In the genomic region with DNA sequence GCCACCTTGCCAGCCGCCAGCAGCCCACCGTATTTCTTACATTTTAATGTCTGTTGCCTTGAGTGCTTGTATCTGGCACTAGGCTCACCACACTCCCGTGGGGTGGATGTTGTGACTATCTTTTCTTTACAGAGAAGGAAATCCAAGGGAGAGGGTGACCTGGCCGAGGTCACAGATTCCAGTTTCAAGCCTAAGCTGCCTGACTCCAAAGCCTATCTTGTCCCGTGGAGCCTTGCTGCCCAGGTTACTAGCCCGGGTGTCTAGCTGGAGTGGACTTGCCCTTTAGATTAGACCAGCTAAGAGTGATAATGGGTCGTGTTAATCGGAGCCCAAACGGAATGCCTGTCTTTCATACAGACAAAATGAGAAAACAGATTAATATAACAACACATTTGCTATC, we compare ENCODE assay signal across 8 mouse cellular contexts. TPM values are rescaled to one million over a fixed set of nuclear protein-coding genes. Genes with fewer than 3 reads are reported as not detected.
DNase-seq lines count a peak whose midpoint lies in the region; ATAC-seq and TF ChIP-seq lines count a peak whose summit lies in the region.

No protein-coding gene starts in this region.

- H3K27ac ChIP-seq in heart, embryonic 10.5 days, result peak overlapping the region; percentile 97
- peak overlapping the region; percentile 19; the same call in 1 of the 2 replicates for H3K27ac ChIP-seq in brown adipose tissue, adult 24 weeks (replicated peaks; ENCODE audit: low read depth, low read length)
- H3K27ac ChIP-seq in heart, postnatal 0 days (ENCODE audit: low read depth), result peak overlapping the region; percentile 85
- peak overlapping the region; percentile 99 for H3K27ac ChIP-seq in midbrain, embryonic 10.5 days (replicated peaks)

- peaks cover 4% of the 10 kb centered on the region; the same call in 1 of the 2 replicates for H3K9me3 ChIP-seq in heart, embryonic 10.5 days
- H3K9me3 ChIP-seq in heart, postnatal 0 days (replicated peaks; ENCODE audit: control insufficient read depth, low read length), result no peaks in the 10 kb centered on the region
- H3K9me3 ChIP-seq in midbrain, embryonic 10.5 days (replicated peaks), result peaks cover 9% of the 10 kb centered on the region

- WGBS in heart, embryonic 10.5 days, result 13% methylated on average over 9 of the region's 9 CpGs
- WGBS in heart, postnatal 0 days, result 32% methylated on average over 9 of the region's 9 CpGs
- WGBS in midbrain, embryonic 10.5 days, result 12% methylated on average over 9 of the region's 9 CpGs

- H3K36me3 ChIP-seq in heart, embryonic 10.5 days, result no peaks in the 10 kb centered on the region
- H3K36me3 ChIP-seq in heart, postnatal 0 days (replicated peaks; ENCODE audit: control insufficient read depth, insufficient read depth, low read length), result no peaks in the 10 kb centered on the region
- no peaks in the 10 kb centered on the region for H3K36me3 ChIP-seq in midbrain, embryonic 10.5 days

- 0 out of 2 replicates have a peak overlapping the region, but pooled peaks have one; percentile 49 for H3K9ac ChIP-seq in heart, postnatal 0 days (replicated peaks; ENCODE audit: low read depth, low read length)

- no peak for TF ChIP-seq EP300 in heart, postnatal 0 days (IDR thresholded peaks at IDR 0.05; ENCODE audit: low read depth)

- ATAC-seq in heart, postnatal 0 days (ENCODE audit: insufficient read depth, low read depth), result no peak
- no peak for ATAC-seq in frontal cortex, adult (ENCODE audit: low TSS enrichment)

- intact Hi-C loops in heart, postnatal 25 days (cut with DNase I), result loop anchor here (5.0 kb wide), 1 partner anchor 46 kb away; no protein-coding TSS in a partner anchor
- intact Hi-C loops in left cerebral cortex, postnatal 10 days (cut with DNase I), result no loop called here

- H3K4me1 ChIP-seq in heart, embryonic 10.5 days, result peaks cover 49% of the 10 kb centered on the region
- peaks cover 25% of the 10 kb centered on the region for H3K4me1 ChIP-seq in brown adipose tissue, adult 24 weeks (ENCODE audit: control insufficient read depth, insufficient read depth, insufficient read length, low read length)
- peaks cover 20% of the 10 kb centered on the region; the same call in 1 of the 2 replicates for H3K4me1 ChIP-seq in heart, postnatal 0 days (ENCODE audit: control insufficient read depth, insufficient read depth)
- H3K4me1 ChIP-seq in midbrain, embryonic 10.5 days, result peaks cover 69% of the 10 kb centered on the region

- no peak for DNase-seq in heart, embryonic 10.5 days (ENCODE audit: low spot score)
- DNase-seq in heart, postnatal 25 days (ENCODE audit: low spot score), result no peak
- DNase-seq in heart, postnatal 0 days (ENCODE audit: low spot score), result no peak
- DNase-seq in midbrain, embryonic 10.5 days (ENCODE audit: low spot score), result no peak
- DNase-seq in right cerebral cortex, adult 2 months (ENCODE audit: low spot score in 2 of 2), result no peak
- DNase-seq in left cerebral cortex, postnatal 10 days (ENCODE audit: extremely low spot score in 1 of 2, low spot score in 2 of 2), result no peak

- peak overlapping the region; percentile 65 for H3K4me3 ChIP-seq in heart, embryonic 10.5 days
- no peak overlapping the region for H3K4me3 ChIP-seq in brown adipose tissue, adult 24 weeks (ENCODE audit: insufficient read depth, low read depth, low read length)
- 0 out of 2 replicates have a peak overlapping the region, but pooled peaks have one; percentile 44 for H3K4me3 ChIP-seq in heart, postnatal 0 days (ENCODE audit: low read depth, low read length)
- H3K4me3 ChIP-seq in midbrain, embryonic 10.5 days, result peak overlapping the region; percentile 52

- no peaks in the 10 kb centered on the region for H3K27me3 ChIP-seq in heart, embryonic 10.5 days (ENCODE audit: insufficient read depth, poor library complexity, severe bottlenecking)
- no peaks in the 10 kb centered on the region for H3K27me3 ChIP-seq in heart, postnatal 0 days (ENCODE audit: control insufficient read depth, insufficient read depth, low read length)
- no peaks in the 10 kb centered on the region for H3K27me3 ChIP-seq in midbrain, embryonic 10.5 days (ENCODE audit: low read depth, poor library complexity, severe bottlenecking)

- TF ChIP-seq CTCF in heart, postnatal 0 days (IDR thresholded peaks at IDR 0.05; ENCODE audit: low read depth), result no peak

- no peak overlapping the region; the same call in 1 of the 2 replicates for H3K4me2 ChIP-seq in heart, postnatal 0 days (ENCODE audit: low read depth, low read length)

RNA-seq across cellular contexts. Expression of a gene that starts 9.5 kb away (rescaled TPM):
- 324 and 492 TPM in 2 replicates for polyA plus RNA-seq in heart, embryonic 10.5 days (2016; fragmentation: Nextera tagmentation; extraction: Ambion mirVana)
- total RNA-seq in heart, postnatal 25 days (2021), result 10 to 100 TPM; 46.9 to 70.1 TPM
- polyA plus RNA-seq in brown adipose tissue, adult 24 weeks (2012; ENCODE audit: insufficient read depth, insufficient read length, missing spikeins), result 75.0 and 78.1 TPM in 2 replicates
- total RNA-seq in heart, postnatal 0 days (2014; rRNA removed; ENCODE audit: low replicate concordance), result 238 and 259 TPM in 2 replicates
- 169 and 188 TPM in 2 replicates for polyA plus RNA-seq in heart, postnatal 0 days (2015; fragmentation: Nextera tagmentation; extraction: Ambion mirVana)
- 619 and 802 TPM in 2 replicates for polyA plus RNA-seq in midbrain, embryonic 10.5 days (2016; fragmentation: Nextera tagmentation; extraction: Ambion mirVana)
- total RNA-seq in left cerebral cortex, postnatal 10 days (2021), result 10 to 100 TPM; 37.3 to 54.8 TPM

RNA-seq across cellular contexts. Expression of a gene that starts 38.4 kb away (rescaled TPM):
- 6.3 and 6.6 TPM in 2 replicates for polyA plus RNA-seq in heart, embryonic 10.5 days (2016; fragmentation: Nextera tagmentation; extraction: Ambion mirVana)
- 1 to 10 TPM; 1.9 to 4.3 TPM for total RNA-seq in heart, postnatal 25 days (2021)
- 2.9 and 6.4 TPM in 2 replicates for polyA plus RNA-seq in brown adipose tissue, adult 24 weeks (2012; ENCODE audit: insufficient read depth, insufficient read length, missing spikeins)
- 6.4 and 6.9 TPM in 2 replicates for total RNA-seq in heart, postnatal 0 days (2014; rRNA removed; ENCODE audit: low replicate concordance)
- 2.4 and 2.6 TPM in 2 replicates for polyA plus RNA-seq in heart, postnatal 0 days (2015; fragmentation: Nextera tagmentation; extraction: Ambion mirVana)
- polyA plus RNA-seq in midbrain, embryonic 10.5 days (2016; fragmentation: Nextera tagmentation; extraction: Ambion mirVana), result 10.3 and 10.8 TPM in 2 replicates
- 1 to 10 TPM in 1 of 2 experiments, under 1 TPM in 1; 0.97 to 1.9 TPM for total RNA-seq in left cerebral cortex, postnatal 10 days (2021)

Comparison
In these comparisons a context has a peak if more than half of its experiments do, and no peak if none do; other contexts are left out.
1. H3K27ac ChIP-seq: peak in every context shown above with its lines; median percentile 99 in midbrain, embryonic 10.5 days; 97 in heart, embryonic 10.5 days; 85 in heart, postnatal 0 days; 19 in brown adipose tissue, adult 24 weeks.